Mouse (Mus musculus) layer of hippocampus, adult 8-10 months (tissue): ENCODE data around the gene Col15a1. TPM values are rescaled to one million over a fixed set of nuclear protein-coding genes. Genes with fewer than 3 reads are reported as not detected.

ENCODE experiments used
- DNase-seq, 2 experiments: peaks; one replicate each; pipeline ENCODE4 v3.0.0; 2022; ENCODE audit warnings: low spot score in 2 of 2
- total RNA-seq, 4 experiments: library from RNA; stranded (reverse); gene quantifications; 2 replicates each; pipeline ENCODE4 v1.2.4; 2022

Col15a1 gene
- total RNA-seq, 4 experiments from 2014 or later = 5.5 to 13.3 (median 5.7) TPM

DNA sequence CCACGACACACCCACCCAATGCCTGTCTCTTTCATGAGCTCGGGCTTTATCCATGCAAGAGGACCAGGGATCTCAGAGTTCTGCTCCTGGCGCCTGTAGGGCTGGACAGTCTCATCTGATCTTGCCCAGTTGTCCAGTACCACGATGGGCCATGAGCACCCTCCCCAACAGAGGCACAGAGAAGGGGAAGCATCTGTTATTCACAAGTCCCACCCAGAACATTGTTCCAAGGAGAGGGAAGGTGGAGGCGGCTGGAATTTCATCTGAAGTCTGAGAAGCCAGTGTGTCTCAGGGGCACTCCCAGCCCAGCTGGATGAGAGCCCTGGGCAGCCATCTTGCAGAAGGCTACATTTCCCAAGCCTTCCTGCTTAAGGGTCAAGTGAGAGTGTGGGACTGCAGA lies 21.0 kb downstream of the Col15a1 start:
- no peak for DNase-seq

DNA sequence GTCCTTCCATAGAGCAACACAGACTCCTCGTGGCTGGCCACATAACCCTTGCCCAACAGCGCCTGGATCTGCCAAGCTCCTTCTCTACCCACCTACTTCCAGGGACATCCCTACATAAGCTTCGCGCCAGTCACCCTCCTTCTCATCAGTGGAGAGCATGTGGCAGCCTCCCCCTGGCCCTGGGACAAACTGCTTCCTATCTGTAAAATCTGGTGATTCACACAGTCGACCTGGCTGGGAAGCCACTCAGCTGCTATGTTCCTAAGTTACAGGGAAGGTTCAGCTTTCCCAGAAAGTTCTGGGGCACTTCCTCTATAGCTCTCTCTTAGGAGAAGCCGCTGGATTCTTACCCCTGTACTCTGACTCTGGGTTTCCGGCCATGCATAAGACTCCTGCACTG lies 22.5 kb downstream of the Col15a1 start:
- no peak for DNase-seq

DNA sequence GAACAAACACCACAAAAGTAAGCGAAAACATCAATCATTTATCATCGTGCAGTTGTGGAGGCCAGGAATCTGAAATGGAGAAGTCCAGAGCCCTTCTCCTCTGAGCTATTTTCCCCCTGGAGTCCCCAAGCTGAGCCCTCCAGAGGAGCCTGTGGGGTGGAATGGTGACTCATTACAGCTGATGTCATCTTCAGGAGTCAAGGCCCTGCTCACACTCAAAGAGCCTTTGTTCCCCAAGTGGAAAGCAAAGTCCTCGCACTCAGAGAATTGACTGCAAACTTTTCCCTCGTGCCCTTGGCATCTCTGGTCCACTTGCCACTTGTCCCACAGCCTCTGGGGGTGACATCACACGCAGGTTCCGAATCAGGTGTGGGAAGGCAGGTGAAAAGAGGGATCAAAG lies 23.4 kb downstream of the Col15a1 start:
- no peak for DNase-seq

DNA sequence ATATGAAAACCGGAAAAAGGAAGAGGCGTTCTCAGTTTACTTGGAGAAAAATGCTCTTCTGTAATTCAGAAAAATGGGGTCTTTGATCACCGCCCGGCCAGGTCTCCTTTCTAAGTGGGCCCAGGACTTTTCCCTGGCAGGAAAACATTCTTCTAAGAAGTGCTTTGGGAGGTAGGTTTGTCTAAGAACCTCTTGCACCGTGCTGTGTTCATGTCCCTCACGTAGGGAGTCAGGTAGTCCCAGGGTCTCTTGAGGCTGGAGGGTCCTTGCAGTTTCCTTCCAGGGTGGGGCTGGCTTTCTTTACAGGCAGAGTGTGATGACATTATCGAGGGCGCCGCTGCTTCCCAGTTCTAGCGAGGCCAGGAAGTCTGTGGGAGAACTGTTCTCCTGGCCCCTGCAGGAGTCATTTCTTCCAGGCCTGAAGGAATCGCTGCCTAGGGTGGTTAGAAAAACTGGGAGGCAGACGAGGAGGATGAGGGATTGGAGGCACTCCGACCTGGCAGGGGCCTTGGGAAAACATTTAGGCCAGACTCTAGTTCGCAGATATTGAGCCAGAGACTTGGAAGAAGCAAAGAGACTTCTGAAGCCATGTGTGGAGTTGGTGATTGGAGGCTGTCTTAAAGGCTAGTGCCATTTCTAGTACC lies 25.4 kb downstream of the Col15a1 start:
- DNase-seq = no peak

DNA sequence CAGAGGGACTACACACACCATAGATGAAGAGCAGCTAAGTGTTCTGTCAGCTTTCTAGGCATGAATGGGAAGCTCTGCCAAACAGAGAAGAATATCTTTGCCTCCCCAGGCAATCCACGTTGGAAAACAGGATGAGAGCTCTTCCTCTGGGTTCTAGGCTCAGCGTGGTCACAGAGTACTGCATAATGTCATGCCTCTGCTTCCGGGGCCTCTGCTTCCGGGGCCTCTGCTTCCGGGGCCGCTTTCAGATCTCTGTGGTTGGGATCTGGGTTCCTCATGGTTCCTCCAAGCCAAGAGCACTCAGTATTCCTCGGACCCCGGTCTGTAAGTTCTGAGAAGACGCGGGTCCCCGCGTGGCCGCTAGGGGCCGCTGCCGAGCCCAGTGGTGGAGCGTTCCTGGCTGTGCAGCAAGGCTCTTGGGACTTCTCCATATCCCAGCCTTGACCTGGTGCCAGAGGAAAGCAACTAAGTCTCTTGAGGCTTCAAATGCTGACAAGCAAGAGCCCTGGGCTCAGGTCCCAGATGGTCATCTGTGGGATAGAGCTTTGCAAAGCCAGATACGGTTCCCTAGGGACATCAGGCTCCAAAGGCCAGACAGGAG lies 26.8 kb downstream of the Col15a1 start:
- peak; percentile 58 to 76 for DNase-seq

DNA sequence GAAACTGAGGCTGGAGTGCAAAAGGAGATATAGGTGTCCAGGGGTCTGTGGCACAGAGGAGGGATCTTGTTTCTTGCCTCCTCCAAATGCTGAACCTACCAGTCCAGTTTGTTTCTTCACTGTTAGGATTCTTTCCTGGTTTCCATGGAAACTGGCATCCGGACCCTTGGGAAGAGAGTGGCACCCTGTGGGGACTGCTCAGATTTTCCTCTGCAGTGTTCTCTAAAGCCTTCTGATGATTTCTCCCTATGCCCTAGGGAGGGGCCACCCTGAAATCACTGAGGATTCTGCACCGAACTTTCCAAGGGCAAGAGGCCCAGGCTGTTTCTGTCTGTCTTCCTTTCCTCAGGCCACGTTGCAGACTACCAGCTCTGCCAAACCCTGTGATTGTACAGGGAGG lies 27.4 kb downstream of the Col15a1 start:
- DNase-seq = no peak

DNA sequence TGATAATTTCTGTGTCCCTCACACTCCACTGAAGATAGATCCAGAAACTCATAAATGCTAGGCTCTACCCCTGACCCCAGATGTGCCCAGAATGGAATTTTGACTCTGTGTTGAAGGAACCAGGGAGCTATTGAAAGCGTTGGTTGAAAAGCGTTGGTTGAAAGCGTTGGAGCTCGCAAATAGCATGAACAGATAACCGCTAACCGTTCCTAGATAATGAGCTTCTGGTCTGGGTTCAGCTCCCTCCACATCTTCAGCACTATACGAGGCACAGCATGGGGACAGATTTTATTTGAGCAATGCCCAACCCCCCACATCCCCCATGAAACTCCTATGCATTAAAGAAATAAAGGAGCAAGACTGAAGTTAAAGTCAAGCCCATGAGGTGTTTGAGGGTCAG lies 28.1 kb downstream of the Col15a1 start:
- DNase-seq = no peak

DNA sequence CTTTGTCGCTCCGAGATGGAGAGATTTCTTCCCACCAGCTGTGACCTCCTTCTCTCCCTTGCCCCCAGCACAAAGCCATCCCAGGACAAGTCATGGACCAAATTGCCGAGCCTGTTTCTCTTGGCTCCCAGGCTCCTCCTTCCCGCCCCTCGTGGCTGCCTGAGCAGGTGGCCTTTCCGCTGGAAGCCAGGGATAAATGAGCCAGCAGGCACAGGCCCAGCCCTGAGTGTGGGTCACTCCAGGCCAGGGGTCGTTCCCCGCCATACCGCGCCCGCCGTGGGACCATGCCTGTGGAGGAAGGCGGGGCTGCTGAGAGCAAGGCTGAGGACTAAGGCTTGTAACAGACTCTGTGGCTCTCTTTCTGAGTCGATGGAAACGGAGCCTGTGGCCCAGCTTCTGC lies 29.3 kb downstream of the Col15a1 start:
- no peak for DNase-seq

DNA sequence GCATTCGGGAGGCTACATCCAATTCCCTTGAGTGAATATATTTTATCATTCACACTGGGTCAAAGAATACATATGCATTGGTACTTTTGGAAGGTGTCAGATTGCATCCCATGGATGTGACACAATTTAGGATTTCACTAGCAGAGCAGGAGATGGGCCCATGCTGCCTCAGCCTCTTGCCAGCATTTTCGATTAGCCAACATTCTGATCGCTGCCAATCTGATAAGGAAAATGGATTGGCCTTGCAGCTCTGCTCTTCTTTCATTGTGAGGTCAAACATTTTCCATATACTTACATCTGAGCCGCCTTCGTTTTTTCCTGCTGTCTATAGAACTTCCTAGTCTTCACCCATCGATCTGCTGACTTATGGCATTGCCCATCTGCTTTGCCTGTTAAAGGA lies 31.2 kb downstream of the Col15a1 start:
- no peak for DNase-seq

DNA sequence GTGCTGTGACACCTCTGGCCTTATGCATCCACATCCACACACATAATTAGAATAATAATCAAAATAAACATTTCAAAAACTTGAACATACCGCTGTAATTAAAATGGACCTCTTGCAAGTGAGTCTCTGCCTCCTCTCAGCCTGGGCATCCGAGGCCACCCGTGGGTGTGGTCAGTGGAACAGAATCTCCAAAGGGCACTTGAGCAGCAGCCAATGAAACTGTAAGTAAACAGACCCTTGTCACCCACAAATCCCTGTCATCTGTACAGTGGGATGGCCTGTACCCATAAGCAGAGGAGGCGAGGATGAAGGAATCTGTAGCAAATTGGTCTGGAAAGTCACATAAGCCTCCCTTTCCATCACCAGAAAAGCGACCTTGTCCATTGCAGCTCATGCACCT lies 32.9 kb downstream of the Col15a1 start:
- DNase-seq = no peak

DNA sequence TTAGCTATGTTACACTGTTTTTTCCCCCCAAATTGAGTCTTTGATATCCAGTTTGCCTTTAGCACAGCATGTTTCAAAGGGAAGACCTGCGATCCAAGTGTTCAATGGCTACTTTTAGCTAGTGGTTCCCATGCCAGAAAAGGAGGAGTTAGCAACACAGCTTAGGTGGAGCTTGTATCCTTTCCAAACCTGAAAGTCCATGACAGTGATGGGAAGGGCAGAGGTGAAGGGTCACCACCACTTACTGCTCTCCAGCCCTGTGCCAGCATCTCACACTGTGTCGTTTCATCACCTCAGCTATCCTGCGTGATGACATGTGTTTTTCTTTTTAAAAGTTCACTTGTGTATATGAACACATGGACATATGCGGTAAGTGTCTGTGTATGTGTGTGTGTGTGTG lies 34.2 kb downstream of the Col15a1 start:
- DNase-seq = no peak

DNA sequence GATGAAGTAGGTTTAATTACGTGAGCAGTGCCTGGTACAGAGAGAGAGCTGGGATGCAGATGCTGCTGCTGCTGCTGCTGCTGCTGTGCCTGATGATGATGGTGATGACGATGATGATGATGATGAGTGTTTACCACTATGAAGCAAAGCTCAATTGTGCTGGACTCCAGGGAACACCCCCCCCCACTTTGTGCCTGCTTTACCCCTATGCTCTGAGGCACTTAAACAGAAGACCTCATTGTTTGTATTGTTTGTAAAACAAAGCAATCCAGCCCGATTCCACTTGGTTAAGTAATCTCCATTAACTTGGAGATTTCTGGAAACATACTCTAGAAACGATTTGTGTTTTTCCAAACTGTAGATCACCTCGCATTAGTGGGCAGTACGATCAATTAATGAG lies 36.7 kb downstream of the Col15a1 start:
- no peak for DNase-seq

DNA sequence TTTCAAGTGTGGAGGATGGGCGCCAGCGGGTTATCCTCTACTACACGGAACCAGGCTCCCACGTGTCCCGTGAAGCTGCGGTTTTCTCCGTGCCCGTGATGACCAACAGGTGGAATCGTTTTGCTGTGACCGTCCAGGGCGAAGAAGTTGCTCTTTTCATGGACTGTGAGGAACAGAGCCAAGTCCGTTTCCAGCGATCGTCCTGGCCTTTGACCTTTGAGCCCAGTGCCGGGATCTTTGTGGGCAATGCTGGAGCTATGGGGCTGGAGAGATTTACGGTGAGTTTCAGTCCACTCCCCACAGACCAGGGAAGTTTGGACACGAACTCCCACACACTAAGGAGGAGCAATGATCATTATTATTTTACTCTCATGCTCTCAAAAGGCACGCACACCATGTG lies 37.7 kb downstream of the Col15a1 start:
- no peak for DNase-seq

DNA sequence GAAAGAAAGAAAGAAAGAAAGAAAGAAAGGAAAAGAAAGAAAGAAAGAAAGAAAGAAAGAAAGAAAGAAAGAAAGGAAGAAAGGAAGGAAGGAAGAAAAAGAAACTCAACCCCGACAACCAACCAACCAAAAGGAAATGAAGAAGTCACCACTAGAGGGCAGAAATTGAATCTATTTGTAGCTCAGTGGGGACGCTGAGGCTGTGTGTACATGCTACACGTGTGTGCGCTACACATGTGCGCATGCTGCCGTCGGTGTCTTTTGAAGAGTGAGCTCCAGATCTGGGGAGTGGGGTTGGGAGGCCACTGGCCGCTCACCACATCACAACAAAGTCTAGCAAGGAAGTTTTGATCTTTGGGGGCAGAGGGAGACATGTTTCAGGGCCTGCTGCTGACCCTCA lies 38.9 kb downstream of the Col15a1 start:
- DNase-seq = no peak

DNA sequence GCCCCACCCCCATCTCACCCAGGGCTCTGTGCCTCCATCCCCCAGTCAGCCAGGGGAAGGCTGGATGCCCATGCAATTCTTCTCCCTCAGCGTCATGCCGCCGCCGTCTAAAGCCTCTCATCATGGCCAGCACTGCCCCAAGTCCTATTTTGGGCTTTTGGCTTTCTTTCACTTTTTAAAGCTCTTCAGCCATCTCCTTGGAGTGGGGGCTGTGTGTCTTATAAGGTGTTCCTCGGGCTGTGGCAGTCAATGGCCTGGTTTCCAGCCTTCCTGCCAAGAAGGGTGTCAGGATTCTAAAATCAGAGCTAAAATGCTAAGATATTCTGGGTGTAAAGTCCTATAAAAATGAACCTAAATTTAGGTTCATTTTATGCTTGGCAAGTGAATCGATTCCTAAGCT lies 39.6 kb downstream of the Col15a1 start:
- DNase-seq = no peak

DNA sequence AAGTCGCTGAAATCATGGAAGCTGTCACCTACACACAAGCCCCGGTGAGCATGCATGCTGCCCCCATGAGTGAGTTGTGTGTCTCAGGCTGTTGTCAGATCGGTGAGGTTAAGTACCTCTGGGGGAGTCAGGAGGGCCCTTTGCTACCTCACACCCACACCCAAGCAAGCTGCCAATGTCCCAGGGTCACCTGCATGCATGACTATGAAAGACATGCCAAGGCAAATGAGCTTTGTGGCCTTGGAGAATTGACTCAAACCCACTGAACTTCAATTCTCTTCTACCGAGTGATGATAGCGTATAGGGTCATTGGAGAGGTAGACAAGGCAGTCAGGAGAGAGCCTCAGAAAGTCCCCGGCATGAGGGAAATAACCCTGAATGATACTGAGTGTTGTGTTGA lies 41.2 kb downstream of the Col15a1 start:
- DNase-seq = no peak

DNA sequence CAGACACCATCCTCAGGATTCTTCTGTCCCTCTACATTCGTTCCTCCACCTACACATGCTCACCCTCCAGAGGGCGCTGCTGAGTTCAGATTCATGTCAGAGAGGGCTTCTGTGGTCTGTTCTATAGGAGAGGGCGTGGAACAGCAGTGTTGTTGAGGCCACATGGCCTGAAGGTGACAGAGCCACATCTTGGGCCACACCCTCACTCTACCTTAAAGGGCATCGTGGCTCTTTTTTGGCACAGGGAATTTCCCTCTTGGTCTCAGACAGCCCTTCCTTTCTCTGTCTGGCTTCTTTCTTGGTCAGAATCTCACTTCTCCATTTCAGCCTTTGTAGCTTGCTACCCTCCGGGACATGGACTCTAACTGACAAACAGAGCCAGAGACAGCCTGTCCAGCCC lies 43.1 kb downstream of the Col15a1 start:
- peak in 1 of 2 experiments; percentile 68 for DNase-seq

DNA sequence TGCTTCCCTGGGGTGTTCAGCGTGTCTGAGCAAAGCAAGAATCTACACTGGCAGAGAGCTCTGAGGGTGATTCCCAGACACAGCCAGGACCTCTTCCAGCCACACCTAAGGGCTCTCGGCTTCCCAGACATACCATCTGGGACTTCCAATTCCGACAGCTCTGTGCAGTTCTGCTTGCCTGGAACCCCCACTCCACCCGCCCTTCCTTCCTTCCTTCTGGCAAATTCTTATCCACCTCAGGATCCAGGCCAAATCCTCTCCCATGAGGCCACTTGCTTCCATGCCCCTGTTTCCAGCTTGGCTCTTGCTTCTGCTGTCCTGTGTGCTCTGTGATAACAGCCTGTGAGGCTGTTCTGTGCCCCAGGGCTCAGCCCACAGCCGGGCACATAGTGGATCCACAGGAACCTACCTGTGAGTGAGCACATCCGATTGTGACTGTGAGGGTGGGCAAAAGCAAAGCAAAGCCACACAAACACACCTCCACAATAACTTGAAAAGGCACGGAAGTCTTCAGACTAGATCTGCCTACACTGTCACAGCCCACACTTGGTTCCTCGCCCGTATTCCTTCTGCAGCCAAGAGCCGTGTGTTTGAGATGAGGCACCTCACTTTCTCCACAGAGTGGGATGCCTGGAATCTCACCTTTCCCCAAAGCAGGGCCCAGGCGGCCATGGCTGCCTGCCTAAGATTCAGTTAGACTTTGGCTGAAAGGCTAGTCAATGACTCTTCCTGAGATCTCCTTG lies 43.9 kb downstream of the Col15a1 start:
- DNase-seq = no peak

DNA sequence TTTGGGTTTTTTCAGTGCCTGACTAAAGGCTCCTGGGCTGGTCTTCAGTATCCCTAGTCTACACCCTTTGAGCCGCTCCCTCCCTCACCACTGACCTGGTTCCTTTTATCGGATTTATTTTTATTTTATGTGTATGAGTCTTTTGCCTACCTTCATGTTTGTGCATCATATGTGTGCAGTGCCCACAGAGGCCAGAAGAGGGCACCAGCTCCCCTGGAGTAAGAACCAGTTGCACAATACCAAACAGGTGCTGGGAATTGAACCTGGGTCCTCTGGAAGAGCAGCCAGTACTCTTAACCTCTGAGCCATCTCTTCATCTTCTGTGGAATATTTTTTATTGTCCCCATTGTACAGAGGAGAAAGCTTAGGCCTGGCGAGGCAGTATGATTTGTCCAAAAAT lies 44.7 kb downstream of the Col15a1 start:
- no peak for DNase-seq

DNA sequence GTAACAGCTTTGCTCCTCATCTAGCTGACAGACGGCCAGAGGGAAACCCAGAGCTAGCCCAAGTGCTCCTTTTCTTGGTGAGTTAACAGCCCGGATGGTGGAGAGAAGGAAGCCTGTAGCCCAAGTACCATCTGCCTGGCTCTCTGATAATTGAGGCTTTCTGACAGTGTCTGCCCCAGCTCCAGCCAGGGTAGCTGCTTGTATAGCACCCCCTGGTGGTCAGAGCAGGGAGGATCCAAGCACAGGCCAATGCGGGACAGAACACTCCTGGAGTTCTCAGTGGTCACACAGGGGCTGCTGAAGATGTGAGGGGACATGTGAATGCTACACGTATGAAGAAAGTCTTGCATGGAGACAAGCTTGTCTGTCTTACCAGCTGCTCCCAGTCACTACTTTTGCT lies 47.7 kb downstream of the Col15a1 start:
- peak in 1 of 2 experiments; percentile 77 for DNase-seq

DNA sequence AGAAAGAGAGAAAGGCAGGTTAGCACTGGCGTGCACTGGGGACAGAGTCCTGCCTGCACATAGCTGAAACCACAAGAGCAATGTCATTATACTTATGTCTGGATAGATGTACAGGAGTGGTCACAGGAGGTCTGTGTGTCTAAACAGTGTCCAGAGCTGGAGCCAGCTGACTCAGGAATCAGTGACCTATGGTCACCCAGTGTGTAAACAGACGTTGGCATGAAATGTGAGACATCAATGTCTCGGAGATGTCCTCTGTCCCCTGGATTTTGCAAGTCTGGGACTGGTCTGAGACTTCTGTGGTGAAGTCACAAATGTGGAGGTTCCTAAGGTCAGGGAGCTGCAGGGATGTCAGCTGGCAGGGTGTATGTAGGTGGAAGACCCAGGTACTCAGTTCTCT lies 50.2 kb downstream of the Col15a1 start:
- DNase-seq = no peak

DNA sequence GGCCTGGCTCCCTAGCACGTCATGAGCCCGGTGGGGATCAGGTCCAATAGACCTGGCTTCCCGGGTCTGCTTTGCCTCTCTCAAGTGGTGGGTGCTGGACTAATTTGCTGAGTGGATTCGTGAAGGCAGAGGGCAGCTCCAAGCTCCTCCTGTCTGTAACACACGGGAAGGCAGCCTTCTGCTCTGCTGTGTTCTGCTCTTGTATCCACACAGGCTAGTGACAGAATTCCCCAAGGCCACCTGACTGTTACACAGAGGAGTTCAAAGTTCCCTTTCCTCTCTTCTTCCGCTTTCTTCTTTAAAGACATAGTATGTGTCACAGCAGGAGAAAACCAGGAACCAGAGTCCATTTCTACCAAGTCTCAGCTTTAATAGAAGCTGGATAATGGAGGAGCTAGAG lies 53.1 kb downstream of the Col15a1 start:
- no peak for DNase-seq

DNA sequence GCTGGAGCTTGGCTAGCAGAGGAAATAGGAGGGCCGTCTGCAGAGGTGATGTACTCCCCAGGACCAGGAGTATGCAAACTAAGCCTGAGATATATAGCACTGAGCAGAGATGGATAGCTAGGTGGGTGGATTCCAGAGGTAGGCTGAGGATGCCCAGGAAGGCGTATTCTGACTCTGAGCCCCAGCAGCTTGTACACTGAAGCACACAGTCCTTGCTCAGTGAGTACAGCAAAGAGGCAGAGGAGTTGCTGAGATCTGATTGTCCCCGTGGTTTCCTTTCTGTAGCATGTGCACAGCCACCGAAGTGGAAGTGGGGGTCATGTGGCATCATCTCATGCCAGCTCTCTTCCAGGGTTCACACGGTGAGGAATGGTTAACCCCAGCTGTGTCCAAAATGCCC lies 54.0 kb downstream of the Col15a1 start:
- DNase-seq = no peak
